Mouse (Mus musculus) hindbrain, embryonic 13.5 days (tissue): ENCODE measurements around the gene Rhag. TPM values are rescaled to one million over a fixed set of nuclear protein-coding genes. Genes with fewer than 3 reads are reported as not detected.
A peak's percentile ranks its signal among the peaks of the same experiment; 100 is the strongest.

Experiments used
- ATAC-seq: fragments of 200-750 bp; cut with Nextera tagmentation; 2 replicates; pipeline ENCODE4 v1.8.0; 2017; ENCODE audit warnings: moderate TSS enrichment; ENCODE audit not compliant: low FRiP score
- H3K27ac ChIP-seq: fragments of 300-500 bp; sonication (generic); 2 replicates; pipeline ENCODE4 v1.5.1; 2015; ENCODE audit warnings: inconsistent platforms, mild to moderate bottlenecking, moderate library complexity
- H3K27me3 ChIP-seq: fragments of 300-500 bp; sonication (generic); 2 replicates; pipeline ENCODE4 v1.6.1; 2015; ENCODE audit warnings: mild to moderate bottlenecking, inconsistent platforms
- H3K36me3 ChIP-seq: fragments of 300-500 bp; sonication (generic); 2 replicates; pipeline ENCODE4 v1.6.1; 2015; ENCODE audit warnings: mild to moderate bottlenecking, inconsistent platforms
- H3K4me1 ChIP-seq: fragments of 300-500 bp; sonication (generic); replicated peaks from 2 replicates; pipeline ENCODE4 v1.6.1; 2015; ENCODE audit warnings: inconsistent platforms
- H3K4me2 ChIP-seq: fragments of 300-500 bp; sonication (generic); 2 replicates; pipeline ENCODE4 v1.6.1; 2015; ENCODE audit warnings: inconsistent platforms, mild to moderate bottlenecking, moderate library complexity
- H3K4me3 ChIP-seq: fragments of 300-500 bp; sonication (generic); 2 replicates; pipeline ENCODE4 v1.5.1; 2015; ENCODE audit warnings: mild to moderate bottlenecking, inconsistent platforms
- H3K9ac ChIP-seq: fragments of 300-500 bp; sonication (generic); 2 replicates; pipeline ENCODE4 v1.6.1; 2015; ENCODE audit warnings: mild to moderate bottlenecking, inconsistent platforms
- H3K9me3 ChIP-seq: fragments of 300-500 bp; sonication (generic); 2 replicates; pipeline ENCODE4 v1.6.1; 2016; ENCODE audit warnings: inconsistent platforms
- WGBS: fragments of 180-500 bp; shearing (Covaris S2); methylation state at CpG from one replicate; pipeline ENCODE4 v1.1.7; 2015; 5-methylcytosine and 5-hydroxymethylcytosine counted together
- polyA plus RNA-seq: library from polyadenylated mRNA; unstranded; fragments of >200 nt; fragmentation: Nextera tagmentation; extraction: Ambion mirVana; gene quantifications from 2 replicates; pipeline ENCODE4 v1.2.1, GENCODE M21; 2015

The Rhag gene
- polyA plus RNA-seq, 1 experiment from 2014 or later, result 0.27 TPM

- H3K27me3 ChIP-seq, result peaks cover 12% of the 10 kb centered on the region
- peak within 1 kb of the TSS; percentile 55 for H3K9ac ChIP-seq
- peaks cover 9% of the 10 kb centered on the region for H3K4me1 ChIP-seq
- peak within 1 kb of the TSS; percentile 54 for H3K4me3 ChIP-seq
- WGBS, result under 1% methylated on average over 40 of the region's 40 CpGs
- no peaks in the 10 kb centered on the region for H3K36me3 ChIP-seq
- no peaks in the 10 kb centered on the region for H3K9me3 ChIP-seq
- ATAC-seq, result peak; percentile 73
- H3K4me2 ChIP-seq, result peak within 1 kb of the TSS; percentile 92
- no peak within 1 kb of the TSS for H3K27ac ChIP-seq
These were observed 69.2 kb downstream of the Rhag start, which contains the start of gene 9130008F23Rik for GRCm38 (mm10) chr17:40879924-40880691. Gene 9130008F23Rik, minus strand, starts transcription at chr17:40880559.

- WGBS, result 93% methylated on average over 6 of the region's 6 CpGs
- Histone ChIP-seq H3K27ac (no peak overlapping the region), H3K27me3 (peaks cover 12% of the 10 kb centered on the region), H3K4me2 (no peak overlapping the region), H3K9me3 (no peaks in the 10 kb centered on the region), H3K9ac (no peak overlapping the region), H3K4me1 (peaks cover 9% of the 10 kb centered on the region), H3K4me3 (no peak overlapping the region), H3K36me3 (no peaks in the 10 kb centered on the region)
- ATAC-seq, result no peak
These were observed 71.2 kb downstream of the Rhag start for GRCm38 (mm10) chr17:40882172-40882571.

- Histone ChIP-seq H3K27me3 (peaks cover 11% of the 10 kb centered on the region), H3K4me3 (no peak overlapping the region), H3K9me3 (no peaks in the 10 kb centered on the region), H3K36me3 (no peaks in the 10 kb centered on the region), H3K4me2 (no peak overlapping the region), H3K27ac (no peak overlapping the region), H3K4me1 (peaks cover 5% of the 10 kb centered on the region), H3K9ac (no peak overlapping the region)
- WGBS, result 89% methylated on average over 4 of the region's 4 CpGs
- ATAC-seq, result no peak
These were observed 74.2 kb downstream of the Rhag start for GRCm38 (mm10) chr17:40885155-40885554.

DNA sequence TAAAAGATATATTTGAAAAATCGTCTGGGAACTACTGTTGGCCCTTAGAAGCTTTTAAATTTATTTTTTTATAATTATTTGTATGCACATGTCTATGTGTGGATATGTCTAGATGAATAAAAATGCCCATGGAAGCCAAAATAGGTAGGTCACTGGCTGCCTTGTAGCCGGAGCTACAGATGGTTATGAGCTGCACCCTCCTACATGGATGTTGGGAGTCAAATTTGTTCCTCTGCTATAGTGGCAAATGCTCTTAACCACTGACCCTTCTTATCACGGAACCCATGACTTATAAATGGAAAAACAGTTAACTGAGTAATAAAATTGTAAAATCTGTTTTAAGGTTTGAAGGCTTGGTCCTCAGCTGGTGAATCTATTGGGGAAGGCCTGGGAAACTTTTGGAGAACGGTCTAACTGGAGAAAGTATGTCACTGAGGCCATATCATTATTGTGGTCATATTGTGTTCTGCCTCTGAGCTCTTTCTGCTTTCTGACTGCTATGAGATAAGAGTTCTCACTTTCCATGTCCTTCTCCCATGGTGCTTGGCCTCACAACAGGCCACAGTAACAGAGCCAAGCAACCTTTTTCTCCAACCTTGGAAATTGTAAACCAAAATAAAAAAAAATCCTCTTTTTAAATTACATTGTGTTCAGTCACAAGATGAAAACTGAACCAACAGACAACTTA, 77.1 kb downstream of the Rhag start:
- Histone ChIP-seq H3K4me2 (no peak overlapping the region), H3K4me3 (no peak overlapping the region), H3K27ac (no peak overlapping the region), H3K36me3 (no peaks in the 10 kb centered on the region), H3K9me3 (no peaks in the 10 kb centered on the region), H3K27me3 (no peaks in the 10 kb centered on the region), H3K4me1 (no peaks in the 10 kb centered on the region), H3K9ac (no peak overlapping the region)
- no peak for ATAC-seq
- WGBS, result 85% methylated on average over 4 of the region's 4 CpGs

Other genes starting within 250 kb of the Rhag start
- not detected in 2 replicates for gene Esp6, start 249.6 kb upstream of the Rhag start, polyA plus RNA-seq
- not detected in 2 replicates for gene Esp4, start 212.5 kb upstream of the Rhag start, polyA plus RNA-seq
- not detected in 2 replicates for gene Esp3, start 179.1 kb upstream of the Rhag start, polyA plus RNA-seq
- not detected in 2 replicates for gene Esp1, start 84.0 kb upstream of the Rhag start, polyA plus RNA-seq
- not detected in 2 replicates for gene Crisp2, start 4.1 kb upstream of the Rhag start, polyA plus RNA-seq
- gene 9130008F23Rik, start 69.4 kb downstream of the Rhag start, polyA plus RNA-seq, result 0.49 and 1.0 TPM in 2 replicates
- gene Glyatl3, start 103.2 kb downstream of the Rhag start, polyA plus RNA-seq, result not detected in 2 replicates
- gene Mut, start 123.6 kb downstream of the Rhag start, polyA plus RNA-seq, result 23.6 and 24.9 TPM in 2 replicates
- 12.1 and 12.8 TPM in 2 replicates for gene Cenpq, start 123.9 kb downstream of the Rhag start, polyA plus RNA-seq